Mouse (Mus musculus) CD4-positive helper T cell, adult 2 months (primary cell): ENCODE measurements around the gene Cd302.

Source experiments
- DNase-seq: peaks from one replicate; pipeline ENCODE4 v3.0.0-alpha.2; 2012; ENCODE audit warnings: low read depth, missing footprints, low spot score

Cd302 gene

DNA sequence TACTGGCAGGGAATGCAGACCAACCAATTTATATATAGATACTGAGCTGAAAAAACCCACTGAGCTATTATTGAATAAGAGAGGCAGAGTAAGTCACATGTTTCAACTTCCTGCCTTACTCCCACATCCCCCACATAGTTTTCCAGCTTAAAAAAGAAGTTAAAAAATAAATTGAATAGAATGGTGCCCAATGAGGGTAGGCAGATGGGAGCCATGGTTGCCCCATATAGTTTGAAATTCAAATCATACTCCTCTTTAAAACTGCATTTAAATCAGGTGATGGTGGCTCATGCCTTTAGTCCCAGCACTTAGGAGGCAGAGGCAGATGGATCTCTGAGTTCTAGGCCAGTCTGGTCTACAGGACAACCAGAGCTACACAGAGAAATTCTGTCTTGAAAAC lies 30.8 kb downstream of the Cd302 start:
- DNase-seq = no peak

DNA sequence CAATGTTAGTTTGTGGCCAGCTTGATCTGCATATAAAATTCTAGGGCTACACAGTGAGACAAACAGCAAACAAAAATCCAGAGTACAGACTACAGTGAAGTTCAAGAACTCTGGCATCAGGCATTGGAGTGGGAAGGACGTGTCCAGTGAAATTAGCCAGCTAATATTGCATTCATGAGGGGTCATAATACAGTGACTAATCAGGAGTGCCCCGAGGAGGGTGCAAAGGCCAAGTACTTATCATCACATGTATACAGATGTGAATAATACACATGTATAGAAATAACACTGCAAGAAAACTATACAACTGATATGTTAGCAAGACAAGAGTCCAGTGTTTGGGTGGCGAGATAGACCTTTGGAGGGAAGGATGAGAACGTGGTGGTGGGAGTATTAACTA lies 31.5 kb downstream of the Cd302 start:
- no peak for DNase-seq

GRCm38 (mm10) chr2:60234506-60234905 lies 49.8 kb downstream of the Cd302 start:
- DNase-seq = no peak

- DNase-seq = no peak
Observed at GRCm38 (mm10) chr2:60233147-60233546, 51.1 kb downstream of the Cd302 start.

DNA sequence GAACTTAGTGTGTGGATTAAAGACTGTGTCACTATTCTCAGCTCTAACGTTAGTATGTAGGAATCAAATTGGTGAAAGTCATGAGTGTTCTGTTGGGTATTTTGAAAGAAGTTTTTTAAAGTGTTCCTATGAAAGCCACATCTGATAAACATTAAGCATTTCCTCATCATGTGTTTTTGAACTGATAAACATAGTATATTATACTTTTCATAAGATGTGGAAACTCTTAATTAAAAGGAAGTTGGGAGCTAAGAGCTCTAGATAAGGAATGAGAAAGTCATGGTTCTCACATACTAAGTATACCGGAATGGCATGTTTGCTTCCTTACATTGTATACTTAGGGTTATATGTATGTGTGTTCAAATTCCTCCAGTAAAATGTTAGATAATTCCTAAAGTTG lies 53.9 kb downstream of the Cd302 start:
- no peak for DNase-seq

DNA sequence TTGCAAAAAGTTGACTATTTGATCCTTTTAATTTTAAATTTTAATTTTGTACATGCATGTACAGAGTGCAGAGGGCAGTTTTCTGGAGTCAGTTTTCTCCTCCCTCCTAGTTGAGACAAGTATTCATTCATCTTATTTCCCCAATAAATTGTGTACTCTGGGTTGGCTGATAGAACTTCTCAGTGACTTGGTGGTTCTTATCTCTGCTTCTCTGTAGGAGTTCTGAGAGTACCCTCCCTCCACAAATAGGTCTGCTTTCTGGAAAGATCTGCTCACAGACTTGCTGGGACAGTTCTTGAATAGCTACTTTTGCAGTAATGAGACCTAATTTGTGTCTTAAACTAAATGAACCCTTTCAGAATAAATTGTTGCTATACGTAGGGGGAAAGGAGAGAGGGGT lies 55.8 kb downstream of the Cd302 start:
- no peak for DNase-seq

DNA sequence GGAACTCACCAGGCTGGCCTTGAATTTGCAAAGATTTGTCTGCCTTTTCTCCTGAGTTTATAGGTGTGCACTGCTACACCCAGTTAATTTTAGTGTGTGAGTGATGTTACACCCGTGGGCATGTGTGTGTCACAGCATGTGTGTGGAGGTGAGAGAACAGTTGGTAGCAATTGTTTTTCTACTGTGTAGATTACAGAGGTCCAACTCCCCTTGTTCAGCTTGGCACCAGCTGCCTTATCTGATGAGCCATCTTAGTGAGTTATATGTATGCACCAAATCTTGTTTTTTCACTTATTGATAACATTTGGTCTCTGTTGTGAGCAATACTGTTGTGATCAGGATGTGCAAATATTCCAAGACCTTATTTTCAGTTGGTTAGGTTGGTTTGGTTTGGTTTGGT lies 60.8 kb downstream of the Cd302 start:
- DNase-seq = no peak

DNA sequence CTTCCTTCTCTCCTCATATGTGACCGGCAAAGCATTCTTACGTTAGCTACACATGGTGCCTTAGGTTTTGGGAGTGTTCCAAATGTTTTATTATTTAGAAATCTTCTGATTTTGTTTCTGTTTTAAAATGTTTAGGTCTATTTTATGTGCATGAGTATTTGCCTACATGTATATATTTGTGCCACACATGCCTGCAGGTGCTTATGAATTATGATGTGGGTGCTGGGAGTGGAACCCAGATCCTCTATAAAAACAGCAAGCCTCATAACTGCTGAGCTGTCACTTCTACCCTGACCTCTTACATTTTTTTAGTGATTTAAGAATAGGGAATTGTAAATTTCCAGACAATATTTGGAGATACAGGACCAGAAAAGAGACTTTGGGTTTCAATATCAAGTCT lies 62.3 kb downstream of the Cd302 start:
- no peak for DNase-seq

GRCm38 (mm10) chr2:60221236-60221635 lies 63.1 kb downstream of the Cd302 start:
- DNase-seq = no peak

DNA sequence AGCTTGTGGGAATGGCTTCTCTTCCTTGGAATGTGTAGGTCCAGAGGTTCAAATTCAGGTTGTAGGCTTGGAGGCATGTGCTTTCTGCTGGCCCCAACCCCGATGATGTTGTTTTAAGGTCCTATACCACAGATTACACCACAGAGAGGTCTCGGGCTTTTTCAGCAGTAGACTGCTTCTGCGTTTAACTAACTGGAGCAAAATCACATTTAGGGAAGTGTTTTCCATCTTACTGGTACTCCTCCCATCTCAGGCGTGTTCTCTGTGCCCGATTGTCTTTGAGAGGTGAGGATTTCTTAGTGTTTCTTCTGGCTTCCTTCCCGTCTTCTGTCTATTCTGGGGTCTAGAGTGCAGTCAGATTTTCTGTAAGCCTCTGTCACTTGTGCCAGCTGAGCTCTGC lies 66.7 kb downstream of the Cd302 start:
- DNase-seq = no peak

GRCm38 (mm10) chr2:60216547-60217153 lies 67.6 kb downstream of the Cd302 start:
- peak; percentile 36 for DNase-seq

DNA sequence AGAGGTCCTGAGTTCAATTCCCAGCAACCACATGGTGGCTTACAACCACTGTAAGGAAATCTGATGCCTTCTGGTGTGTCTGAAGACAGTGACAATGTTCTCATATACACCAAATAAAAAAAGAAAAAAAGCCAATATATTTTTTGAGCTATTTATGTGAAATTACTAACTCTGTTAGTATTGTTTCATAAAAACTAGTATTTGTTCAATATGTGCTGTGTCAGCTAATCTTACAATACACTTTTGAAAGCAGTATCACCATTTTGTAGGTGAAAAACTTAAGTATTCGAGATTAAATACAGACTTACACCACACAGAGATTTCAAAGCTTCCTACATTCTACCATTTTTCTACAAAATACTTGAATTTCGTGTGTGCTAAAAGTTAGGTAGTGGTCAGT lies 69.6 kb downstream of the Cd302 start:
- no peak for DNase-seq

- no peak for DNase-seq
Observed at GRCm38 (mm10) chr2:60212488-60212887, 71.8 kb downstream of the Cd302 start.

DNA sequence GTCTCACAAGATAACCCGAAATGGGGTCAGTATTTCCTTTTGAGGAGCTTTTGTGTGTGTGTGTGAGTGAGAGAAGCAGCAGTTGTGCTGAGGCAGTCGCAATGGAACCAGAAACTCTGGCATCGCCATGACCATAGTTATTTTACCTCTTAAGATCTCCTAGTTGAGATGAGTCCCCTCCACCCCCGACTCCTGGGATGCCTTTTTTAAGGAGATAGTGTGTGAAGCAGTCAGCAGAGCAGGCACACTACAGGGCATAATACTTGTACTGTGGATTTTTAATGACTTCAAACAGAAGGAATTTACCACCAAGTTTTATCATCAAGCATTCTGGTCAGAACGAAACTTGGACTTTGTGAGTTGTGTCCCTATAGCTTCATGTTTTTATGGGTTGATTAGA lies 73.5 kb downstream of the Cd302 start:
- peak; percentile 15 for DNase-seq

DNA sequence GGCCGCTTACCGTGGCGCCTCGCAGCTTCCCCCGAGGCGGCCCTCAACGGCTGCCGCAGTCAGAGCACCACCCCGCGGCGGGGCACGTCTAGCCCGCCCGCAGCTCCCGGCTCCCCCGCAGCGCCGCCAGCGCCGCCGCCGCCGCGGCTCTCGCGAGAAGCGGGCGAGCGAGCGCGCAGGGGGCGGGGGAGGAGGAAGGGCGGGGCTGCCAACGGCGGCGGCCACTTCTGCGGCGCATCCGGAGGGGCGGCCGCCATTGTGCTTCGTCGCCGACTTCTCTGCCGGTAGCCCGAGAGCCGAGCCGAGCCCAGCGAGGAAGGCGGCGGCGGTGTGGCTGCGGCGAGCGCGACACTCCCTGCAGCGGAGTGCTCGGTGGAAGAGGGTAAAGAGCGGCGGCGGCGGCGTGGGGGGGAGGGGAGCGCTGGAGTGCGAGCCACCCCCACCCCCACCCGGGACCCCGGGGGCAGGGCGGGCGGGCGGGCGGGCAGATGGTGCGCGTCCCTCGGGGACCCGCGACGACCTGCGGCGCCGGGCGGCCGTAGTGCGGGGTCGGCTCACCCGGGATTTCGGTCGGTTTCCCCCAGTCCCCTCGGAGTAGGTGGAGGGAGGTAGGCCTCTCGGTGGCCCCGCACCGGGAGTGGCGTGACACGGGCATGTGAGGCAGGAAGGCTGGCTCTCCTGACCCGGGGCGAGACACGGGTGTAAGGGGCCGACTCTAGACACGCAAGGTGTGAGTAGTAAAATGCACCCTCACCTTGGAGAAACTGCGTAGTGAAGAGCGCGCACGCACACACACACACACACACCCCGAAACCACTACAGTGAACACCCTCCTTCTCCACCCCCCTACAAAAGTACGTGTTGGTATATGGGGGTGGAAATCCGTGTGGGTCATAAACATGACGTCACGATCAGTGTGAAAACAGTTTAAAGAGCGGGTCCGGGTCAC lies 74.3 kb downstream of the Cd302 start, which contains the start of the genes Baz2b and March7:
TSS of gene Baz2b (minus strand) at position 137 of the 949 bp plus-strand sequence.
TSS of gene March7 (plus strand) at position 185 of the 949 bp plus-strand sequence.
- peak; percentile 94 for DNase-seq

- DNase-seq = no peak
Observed at GRCm38 (mm10) chr2:60209122-60209611, 75.1 kb downstream of the Cd302 start.

GRCm38 (mm10) chr2:60205795-60206194 lies 78.5 kb downstream of the Cd302 start:
- DNase-seq = no peak

GRCm38 (mm10) chr2:60204162-60204561 lies 80.1 kb downstream of the Cd302 start:
- peak; percentile 50 for DNase-seq

DNA sequence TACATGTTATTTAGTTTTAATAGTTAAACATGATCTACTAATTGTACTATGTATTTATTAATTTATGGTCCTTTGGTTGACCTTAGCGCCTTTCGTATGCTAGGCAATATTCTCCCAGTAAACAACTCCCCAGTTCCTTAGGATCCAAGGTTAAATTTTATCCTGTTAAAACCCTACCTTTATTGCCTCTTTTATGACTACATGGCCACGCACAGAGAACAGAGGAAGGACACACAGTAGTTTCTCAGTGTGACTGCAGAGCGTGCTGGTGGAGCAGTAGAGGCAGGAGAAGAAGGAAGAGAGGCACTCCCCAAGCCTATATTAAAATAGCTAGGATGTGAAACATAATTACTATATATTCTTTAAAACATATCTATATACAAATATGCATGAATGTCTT lies 80.6 kb downstream of the Cd302 start:
- no peak for DNase-seq

DNA sequence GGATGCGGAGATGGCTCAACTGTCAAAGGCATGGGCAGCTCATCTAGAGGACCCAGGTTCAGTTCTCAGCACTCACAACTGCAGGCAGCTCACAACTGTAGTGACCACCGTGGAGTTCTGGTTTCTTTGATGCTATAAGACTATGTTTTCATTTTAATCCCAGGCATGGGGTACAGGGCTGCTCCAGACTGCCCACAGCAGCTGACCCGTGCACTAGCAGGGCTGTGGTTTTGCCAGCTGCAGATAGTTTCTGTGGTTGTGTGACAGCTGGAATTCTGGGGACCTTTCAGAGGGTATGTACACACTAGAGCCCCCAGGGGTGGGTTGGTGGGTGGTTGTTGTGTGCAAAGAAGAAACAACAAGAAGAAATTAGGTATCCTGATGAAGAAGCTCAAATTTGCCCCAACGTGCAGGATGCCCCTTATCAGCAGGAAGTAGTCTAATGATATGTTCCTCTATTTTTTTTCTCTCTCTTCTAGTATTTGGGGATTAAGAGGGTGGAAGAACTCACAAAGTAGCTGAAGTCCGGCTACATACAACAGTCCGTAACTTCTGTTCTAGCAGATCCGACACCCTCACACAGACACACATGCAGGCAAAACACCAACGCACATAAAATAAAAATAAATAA lies 81.3 kb downstream of the Cd302 start:
- no peak for DNase-seq
